In the genomic region with DNA sequence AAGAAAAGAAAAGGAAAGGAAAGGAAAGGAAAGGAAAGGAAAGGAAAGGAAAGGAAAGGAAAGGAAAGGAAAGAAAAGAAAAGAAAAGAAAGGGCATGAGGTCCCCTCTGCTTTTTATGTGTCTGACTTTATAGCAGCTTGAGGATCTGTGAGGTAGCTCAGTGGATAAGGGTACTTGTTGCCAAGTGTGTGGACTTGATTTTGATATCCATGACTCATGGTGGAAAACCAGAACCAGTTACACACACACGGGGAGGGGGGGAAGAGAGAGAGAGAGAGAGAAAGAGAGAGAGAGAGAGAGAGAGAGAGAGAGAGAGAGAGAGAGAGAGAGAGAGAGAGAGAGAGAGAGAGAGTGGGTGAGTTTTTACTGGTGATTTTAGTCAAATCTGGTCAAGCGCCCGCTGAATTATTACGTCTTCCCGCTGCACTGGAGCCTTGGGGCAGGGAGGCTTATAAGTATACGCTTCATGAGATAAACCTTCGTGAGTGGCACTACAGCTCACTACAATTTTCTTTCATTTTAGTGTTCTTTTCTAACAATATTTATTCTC, we compare ENCODE assay signal across 22 mouse cellular contexts.
DNase-seq lines count a peak whose midpoint lies in the region; ATAC-seq and TF ChIP-seq lines count a peak whose summit lies in the region.
"Had no signal": no experiment of that assay in that cellular context is flagged by ENCODE, and none has a peak within 500 bp of the region (broad histone marks: within the 10 kb centered on the region; RNA-seq: fewer than 3 reads in every experiment).

No protein-coding gene starts in this region.

- no peaks in the 10 kb centered on the region for H3K27me3 ChIP-seq in heart, embryonic 11.5 days (ENCODE audit: control insufficient read depth, insufficient read depth, low read length)
- H3K27me3 ChIP-seq in intestine, postnatal 0 days (replicated peaks; ENCODE audit: control insufficient read depth, insufficient read depth, low read length), result no peaks in the 10 kb centered on the region
- H3K27me3 ChIP-seq in intestine, embryonic 15.5 days (replicated peaks), result no peaks in the 10 kb centered on the region
- no peaks in the 10 kb centered on the region for H3K27me3 ChIP-seq in small intestine, adult 2 months (ENCODE audit: control insufficient read depth, insufficient read depth, low read length)
- H3K27me3 ChIP-seq: CH12.LX; embryonic facial prominence, embryonic 15.5 days; hindbrain, embryonic 13.5 days had no signal

- no peak overlapping the region for H3K9ac ChIP-seq in heart, embryonic 11.5 days (ENCODE audit: low read depth, low read length)
- no peak overlapping the region for H3K9ac ChIP-seq in intestine, postnatal 0 days (ENCODE audit: low read depth, low read length)
- no peak overlapping the region for H3K9ac ChIP-seq in intestine, embryonic 15.5 days
- H3K9ac ChIP-seq: embryonic facial prominence, embryonic 15.5 days; hindbrain, embryonic 13.5 days had no signal

- H3K36me3 ChIP-seq in heart, embryonic 11.5 days (ENCODE audit: control insufficient read depth, insufficient read depth, low read length), result no peaks in the 10 kb centered on the region
- no peaks in the 10 kb centered on the region for H3K36me3 ChIP-seq in intestine, postnatal 0 days (ENCODE audit: control insufficient read depth, insufficient read depth)
- no peaks in the 10 kb centered on the region for H3K36me3 ChIP-seq in intestine, embryonic 15.5 days
- H3K36me3 ChIP-seq in small intestine, adult 2 months (ENCODE audit: control insufficient read depth, insufficient read depth, low read length), result no peaks in the 10 kb centered on the region
- H3K36me3 ChIP-seq: embryonic facial prominence, embryonic 15.5 days; hindbrain, embryonic 13.5 days had no signal

- TF ChIP-seq CTCF in intestine, postnatal 0 days (IDR thresholded peaks at IDR 0.05; ENCODE audit: low read depth), result no peak
- no peak for TF ChIP-seq CTCF in small intestine, adult 2 months (IDR thresholded peaks at IDR 0.05; ENCODE audit: extremely low read depth, insufficient read length, insufficient replicate concordance, low read depth, low read length)

- H3K27ac ChIP-seq in heart, embryonic 11.5 days (ENCODE audit: low read depth, low read length), result no peak overlapping the region
- H3K27ac ChIP-seq in intestine, postnatal 0 days (ENCODE audit: low read depth, low read length), result peak overlapping the region; percentile 16; the same call in 1 of the 2 replicates
- H3K27ac ChIP-seq in intestine, embryonic 15.5 days, result no peak overlapping the region
- peak overlapping the region; percentile 51 for H3K27ac ChIP-seq in small intestine, adult 2 months (ENCODE audit: insufficient read depth, low read depth, low read length)
- H3K27ac ChIP-seq: embryonic facial prominence, embryonic 15.5 days; forebrain, embryonic 10.5 days; heart, adult 2 months; hindbrain, embryonic 13.5 days; hindbrain, postnatal 0 days had no signal

- WGBS in heart, embryonic 11.5 days (ENCODE audit: insufficient replicate concordance), result 81% methylated on average over 7 of the region's 7 CpGs
- 52% methylated on average over 6 of the region's 7 CpGs for WGBS in intestine, postnatal 0 days
- WGBS in intestine, embryonic 15.5 days, result 51% methylated on average over 7 of the region's 7 CpGs
- WGBS in small intestine, adult 2 months, result 82% methylated on average over 7 of the region's 7 CpGs

- ATAC-seq in heart, embryonic 11.5 days (replicated peaks; ENCODE audit: insufficient number of reproducible peaks, low FRiP score, low TSS enrichment), result no peak
- ATAC-seq in intestine, postnatal 0 days, result no peak
- no peak for ATAC-seq in intestine, embryonic 15.5 days
- ATAC-seq: forebrain, embryonic 14.5 days; hindbrain, postnatal 0 days had no signal

- peak; percentile 25 for DNase-seq in heart, adult 11 months
- DNase-seq in 3T3-L1 (ENCODE audit: low read depth, low spot score), result peak; percentile 69
- DNase-seq in spleen, adult 18-20 months, result no peak
- DNase-seq: adrenal gland, adult 8-10 months; cerebellum, adult 11 months; cerebellum, adult 8-10 months; cerebellum, postnatal 14 days; embryo, embryonic 11 days; gastrocnemius, postnatal 36 days; heart, adult 2 months; heart, postnatal 14 days had no signal

- H3K9me3 ChIP-seq in heart, embryonic 11.5 days (replicated peaks; ENCODE audit: control insufficient read depth, low read length), result no peaks in the 10 kb centered on the region
- no peaks in the 10 kb centered on the region for H3K9me3 ChIP-seq in intestine, postnatal 0 days (ENCODE audit: control insufficient read depth)
- H3K9me3 ChIP-seq in intestine, embryonic 15.5 days, result no peaks in the 10 kb centered on the region
- H3K9me3 ChIP-seq: embryonic facial prominence, embryonic 15.5 days; forebrain, embryonic 10.5 days; hindbrain, embryonic 13.5 days had no signal

- peaks cover 14% of the 10 kb centered on the region for H3K4me1 ChIP-seq in heart, embryonic 11.5 days (ENCODE audit: control insufficient read depth, insufficient read depth, low read length)
- no peaks in the 10 kb centered on the region; the same call in 1 of the 2 replicates for H3K4me1 ChIP-seq in intestine, postnatal 0 days (replicated peaks; ENCODE audit: control insufficient read depth, insufficient read depth, low read length)
- peaks cover 3% of the 10 kb centered on the region; the same call in 1 of the 2 replicates for H3K4me1 ChIP-seq in intestine, embryonic 15.5 days (replicated peaks)
- peaks cover 4% of the 10 kb centered on the region; the same call in 1 of the 2 replicates for H3K4me1 ChIP-seq in small intestine, adult 2 months (ENCODE audit: control insufficient read depth, insufficient read depth, insufficient read length, low read length)
- H3K4me1 ChIP-seq: embryonic facial prominence, embryonic 15.5 days; forebrain, embryonic 10.5 days had no signal

- H3K4me3 ChIP-seq in heart, embryonic 11.5 days (ENCODE audit: low read depth, low read length), result no peak overlapping the region
- no peak overlapping the region for H3K4me3 ChIP-seq in intestine, postnatal 0 days (ENCODE audit: low read depth, low read length)
- H3K4me3 ChIP-seq in intestine, embryonic 15.5 days (replicated peaks), result no peak overlapping the region
- H3K4me3 ChIP-seq in small intestine, adult 2 months (ENCODE audit: low read depth, low read length), result no peak overlapping the region
- H3K4me3 ChIP-seq: embryonic facial prominence, embryonic 15.5 days; erythroblast, embryonic 14.5 days; forebrain, embryonic 10.5 days; heart, adult 2 months; hindbrain, embryonic 13.5 days had no signal

- no peak for TF ChIP-seq POLR2A in small intestine, adult 2 months (IDR thresholded peaks at IDR 0.05; ENCODE audit: low read depth, low read length)

- no peak overlapping the region for H3K4me2 ChIP-seq in heart, embryonic 11.5 days
- H3K4me2 ChIP-seq in intestine, postnatal 0 days (replicated peaks; ENCODE audit: low read depth), result no peak overlapping the region
- H3K4me2 ChIP-seq in intestine, embryonic 15.5 days (replicated peaks), result no peak overlapping the region
- H3K4me2 ChIP-seq: embryonic facial prominence, embryonic 15.5 days; hindbrain, embryonic 13.5 days had no signal

Comparison
In these comparisons a context has a peak if more than half of its experiments do, and no peak if none do; other contexts are left out.
1. H3K27ac ChIP-seq: peak in intestine, postnatal 0 days (single experiment) and small intestine, adult 2 months (single experiment); none in heart, embryonic 11.5 days (single experiment) and intestine, embryonic 15.5 days (single experiment).
2. DNase-seq: peak in heart, adult 11 months (single experiment) and 3T3-L1 (single experiment); none in spleen, adult 18-20 months (0 of 2).